In genomic region chr4:131356316-131356715, GRCm38 (mm10) we compare ENCODE assay signal across 11 mouse cellular contexts.
DNase-seq lines count a peak whose midpoint lies in the region; ATAC-seq and TF ChIP-seq lines count a peak whose summit lies in the region.
"Had no signal": no experiment of that assay in that cellular context is flagged by ENCODE, and none has a peak within 500 bp of the region (broad histone marks: within the 10 kb centered on the region; RNA-seq: fewer than 3 reads in every experiment).

No protein-coding gene starts in this region.

- H3K27ac ChIP-seq in kidney, embryonic 16.5 days (ENCODE audit: low read length), result no peak overlapping the region
- H3K27ac ChIP-seq in kidney, adult 2 months (ENCODE audit: insufficient read depth, low read depth, low read length), result no peak overlapping the region
- H3K27ac ChIP-seq in ES-E14 (ENCODE audit: insufficient read depth, low read depth, low read length, poor library complexity, severe bottlenecking), result no peak overlapping the region
- H3K27ac ChIP-seq in neural tube, embryonic 14.5 days (ENCODE audit: low read depth, low read length), result no peak overlapping the region
- H3K27ac ChIP-seq: kidney, embryonic 15.5 days had no signal

- H3K36me3 ChIP-seq in kidney, embryonic 16.5 days (ENCODE audit: insufficient read depth, low read length), result no peaks in the 10 kb centered on the region
- no peaks in the 10 kb centered on the region for H3K36me3 ChIP-seq in kidney, adult 2 months (ENCODE audit: control insufficient read depth, insufficient read depth, low read length)
- no peaks in the 10 kb centered on the region for H3K36me3 ChIP-seq in ES-E14 (ENCODE audit: control insufficient read depth, insufficient read depth, low read length, poor library complexity, severe bottlenecking)
- no peaks in the 10 kb centered on the region for H3K36me3 ChIP-seq in neural tube, embryonic 14.5 days (ENCODE audit: control insufficient read depth, insufficient read depth, low read length)
- H3K36me3 ChIP-seq: kidney, embryonic 15.5 days had no signal

- in situ Hi-C loops in ES-E14 (cut with MboI; ENCODE audit: low sequenced_read_pairs in 2 of 2, unreplicated experiment in 2 of 2), result no loop called here

- H3K4me3 ChIP-seq in kidney, embryonic 16.5 days (ENCODE audit: low read length), result no peak overlapping the region
- H3K4me3 ChIP-seq in kidney, adult 2 months (ENCODE audit: insufficient read depth, low read depth, low read length), result no peak overlapping the region
- no peak overlapping the region for H3K4me3 ChIP-seq in ES-E14 (ENCODE audit: insufficient read depth in 1 of 2, low read depth in 1 of 2, low read length in 2 of 2, poor library complexity in 1 of 2, severe bottlenecking in 1 of 2)
- no peak overlapping the region for H3K4me3 ChIP-seq in neural tube, embryonic 14.5 days (ENCODE audit: low read depth, low read length)
- H3K4me3 ChIP-seq: kidney, embryonic 15.5 days had no signal

- 31% methylated on average over 12 of the region's 12 CpGs for WGBS in kidney, embryonic 16.5 days
- WGBS in kidney, adult 2 months, result 39% methylated on average over 12 of the region's 12 CpGs
- WGBS in neural tube, embryonic 14.5 days, result 77% methylated on average over 12 of the region's 12 CpGs

- no peaks in the 10 kb centered on the region for H3K9me3 ChIP-seq in kidney, embryonic 16.5 days (ENCODE audit: low read length)
- no peaks in the 10 kb centered on the region for H3K9me3 ChIP-seq in ES-E14 (ENCODE audit: control insufficient read depth, insufficient read depth, low read depth, low read length)
- H3K9me3 ChIP-seq in neural tube, embryonic 14.5 days (ENCODE audit: control insufficient read depth, low read length), result no peaks in the 10 kb centered on the region
- H3K9me3 ChIP-seq: kidney, embryonic 15.5 days had no signal

- no peak for TF ChIP-seq CTCF in kidney, adult 2 months (conservative IDR thresholded peaks at IDR 0.05; ENCODE audit: insufficient read depth, insufficient read length, low read depth, low read length)

- H3K4me2 ChIP-seq in kidney, embryonic 16.5 days (replicated peaks; ENCODE audit: low read depth, low read length), result no peak overlapping the region
- H3K4me2 ChIP-seq in neural tube, embryonic 14.5 days (ENCODE audit: low read depth, low read length), result no peak overlapping the region
- H3K4me2 ChIP-seq: kidney, embryonic 15.5 days had no signal

- DNase-seq in kidney, adult 2 months, result no peak
- no peak for DNase-seq in ES-E14 (ENCODE audit: low read depth, low spot score)
- DNase-seq in frontal cortex, postnatal 10 days (ENCODE audit: low spot score in 2 of 2), result peak; percentile 59 to 69
- DNase-seq in urinary bladder, postnatal 14 days (ENCODE audit: low spot score), result no peak
- DNase-seq in urinary bladder, postnatal 36 days (ENCODE audit: low spot score in 2 of 2), result no peak
- no peak for DNase-seq in cerebellum, postnatal 25 days
- DNase-seq: cerebellum, adult 11 months; gastrocnemius, postnatal 14 days had no signal

- ATAC-seq in kidney, embryonic 16.5 days (ENCODE audit: low FRiP score, low TSS enrichment), result 0 out of 2 replicates have a peak, but pooled peaks have one; percentile 27
- ATAC-seq in neural tube, embryonic 14.5 days (ENCODE audit: low read depth), result no peak; the same call in 1 of the 2 replicates

- no peak overlapping the region for H3K9ac ChIP-seq in kidney, embryonic 16.5 days (replicated peaks; ENCODE audit: low read length)
- H3K9ac ChIP-seq in ES-E14 (ENCODE audit: insufficient read depth, low read depth, low read length, poor library complexity, severe bottlenecking), result no peak overlapping the region
- 0 out of 2 replicates have a peak overlapping the region, but pooled peaks have one; percentile 16 for H3K9ac ChIP-seq in neural tube, embryonic 14.5 days (replicated peaks; ENCODE audit: low read depth, low read length)
- H3K9ac ChIP-seq: kidney, embryonic 15.5 days had no signal

- H3K27me3 ChIP-seq in kidney, embryonic 16.5 days (ENCODE audit: insufficient read depth, low read length), result no peaks in the 10 kb centered on the region; the same call in 1 of the 2 replicates
- H3K27me3 ChIP-seq in kidney, adult 2 months (replicated peaks; ENCODE audit: control insufficient read depth, insufficient read depth, low read length), result no peaks in the 10 kb centered on the region
- H3K27me3 ChIP-seq in neural tube, embryonic 14.5 days (ENCODE audit: control insufficient read depth, insufficient read depth, low read length), result no peaks in the 10 kb centered on the region

- no peak for TF ChIP-seq POLR2A in kidney, adult 2 months (IDR thresholded peaks at IDR 0.05; ENCODE audit: low read depth, low read length)

- 0 out of 2 replicates have a peak, but pooled peaks cover 6% of the 10 kb centered on the region for H3K4me1 ChIP-seq in kidney, embryonic 16.5 days (ENCODE audit: insufficient read depth, low read length)
- no peaks in the 10 kb centered on the region for H3K4me1 ChIP-seq in kidney, adult 2 months (ENCODE audit: control insufficient read depth, insufficient read depth, low read length)
- H3K4me1 ChIP-seq in ES-E14 (ENCODE audit: control insufficient read depth in 2 of 2, insufficient read depth in 2 of 2, low read length in 2 of 2, poor library complexity in 1 of 2), result no peaks in the 10 kb centered on the region
- H3K4me1 ChIP-seq in neural tube, embryonic 14.5 days (ENCODE audit: control insufficient read depth, insufficient read depth, low read length), result no peaks in the 10 kb centered on the region

TF ChIP-seq in ES-E14, 5 proteins besides CTCF, POLR2A, EP300 and RAD21:
- TF ChIP-seq MAFK (IDR thresholded peaks at IDR 0.05; ENCODE audit: insufficient read depth, low read depth, low read length), result peak; percentile 97
- no peak for TF ChIP-seq HCFC1 (IDR thresholded peaks at IDR 0.05; ENCODE audit: borderline replicate concordance, insufficient read depth, low read length)
- TF ChIP-seq ZC3H11A (IDR thresholded peaks at IDR 0.05; ENCODE audit: borderline replicate concordance, low read depth, low read length), result no peak
- TF ChIP-seq ZNF384 (IDR thresholded peaks at IDR 0.05; ENCODE audit: low read depth, low read length), result no peak

Comparison
In these comparisons a context has a peak if more than half of its experiments do, and no peak if none do; other contexts are left out.
1. DNase-seq: peak in frontal cortex, postnatal 10 days (2 of 2); none in kidney, adult 2 months (single experiment), ES-E14 (single experiment), urinary bladder, postnatal 14 days (single experiment), urinary bladder, postnatal 36 days (0 of 2) and cerebellum, postnatal 25 days (0 of 2).